Mouse (Mus musculus) liver, embryonic 13.5 days (tissue): Measurements from ENCODE around the gene Kdm4c. TPM values are rescaled to one million over a fixed set of nuclear protein-coding genes. Genes with fewer than 3 reads are reported as not detected.

Experiments
- ATAC-seq: fragments of 200-750 bp; cut with Nextera tagmentation; 2 replicates; pipeline ENCODE4 v1.8.0; 2017; ENCODE audit warnings: low read depth, mild to moderate bottlenecking, moderate number of reproducible peaks, moderate library complexity
- DNase-seq: peaks from one replicate; pipeline ENCODE4 v3.0.0; 2022
- H3K27ac ChIP-seq: fragments of 300-500 bp; sonication (generic); 2 replicates; pipeline ENCODE4 v1.5.1; 2015; ENCODE audit warnings: moderate library complexity, mild to moderate bottlenecking, inconsistent platforms
- H3K27me3 ChIP-seq: fragments of 300-500 bp; sonication (generic); 2 replicates; pipeline ENCODE4 v1.6.1; 2015; ENCODE audit warnings: mild to moderate bottlenecking, inconsistent platforms
- H3K36me3 ChIP-seq: fragments of 300-500 bp; sonication (generic); 2 replicates; pipeline ENCODE4 v1.6.1; 2015; ENCODE audit warnings: mild to moderate bottlenecking, inconsistent platforms
- H3K4me1 ChIP-seq: fragments of 300-500 bp; sonication (generic); replicated peaks from 2 replicates; pipeline ENCODE4 v1.6.1; 2015; ENCODE audit warnings: inconsistent platforms
- H3K4me2 ChIP-seq: fragments of 300-500 bp; sonication (generic); 2 replicates; pipeline ENCODE4 v1.6.1; 2015; ENCODE audit warnings: inconsistent platforms, mild to moderate bottlenecking, moderate library complexity
- H3K4me3 ChIP-seq: fragments of 300-500 bp; sonication (generic); replicated peaks from 2 replicates; pipeline ENCODE4 v1.5.1; 2015; ENCODE audit warnings: mild to moderate bottlenecking, inconsistent platforms
- H3K9ac ChIP-seq: fragments of 300-500 bp; sonication (generic); 2 replicates; pipeline ENCODE4 v1.6.1; 2015; ENCODE audit warnings: mild to moderate bottlenecking, inconsistent platforms
- H3K9me3 ChIP-seq: fragments of 300-500 bp; sonication (generic); replicated peaks from 2 replicates; pipeline ENCODE4 v1.6.1; 2016; ENCODE audit warnings: inconsistent platforms
- WGBS: fragments of 180-500 bp; shearing (Covaris S2); methylation state at CpG from one replicate; pipeline ENCODE4 v1.1.7; 2015; ENCODE audit not compliant: insufficient replicate concordance; 5-methylcytosine and 5-hydroxymethylcytosine counted together
- polyA plus RNA-seq: library from polyadenylated mRNA; unstranded; fragments of >200 nt; fragmentation: Nextera tagmentation; extraction: Ambion mirVana; gene quantifications from 2 replicates; pipeline ENCODE4 v1.2.1, GENCODE M21; 2015

The Kdm4c gene
- polyA plus RNA-seq, 1 experiment from 2014 or later: 4.3 TPM

DNA sequence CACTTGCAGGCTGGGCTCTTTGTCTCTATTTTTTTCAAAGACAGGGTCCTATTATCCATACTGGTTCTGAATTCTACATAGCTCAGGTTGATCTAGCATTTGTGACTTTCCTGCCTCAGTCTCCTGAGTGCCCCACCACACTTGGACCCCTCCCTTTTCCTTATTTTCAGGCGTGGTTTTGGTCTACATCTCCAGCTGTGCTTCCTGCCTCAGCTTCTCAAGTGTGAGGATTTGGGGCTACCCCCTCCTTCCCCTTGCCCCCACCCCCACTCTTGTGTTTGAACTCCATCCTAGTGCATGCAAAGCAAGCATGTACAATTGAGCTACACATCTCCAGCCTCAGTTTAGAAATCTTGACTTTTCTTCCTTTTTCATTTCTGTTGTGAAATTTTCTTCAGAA lies 16.2 kb downstream of the Kdm4c start:
- no peak for DNase-seq
- H3K9ac ChIP-seq: no peak overlapping the region
- H3K27me3 ChIP-seq: no peaks in the 10 kb centered on the region
- H3K4me2 ChIP-seq: no peak overlapping the region
- 40% methylated on average over 1 of the region's 1 CpGs for WGBS
- ATAC-seq: no peak
- no peak overlapping the region for H3K4me3 ChIP-seq
- H3K9me3 ChIP-seq: no peaks in the 10 kb centered on the region
- no peaks in the 10 kb centered on the region for H3K36me3 ChIP-seq
- no peak overlapping the region for H3K27ac ChIP-seq
- peaks cover 36% of the 10 kb centered on the region for H3K4me1 ChIP-seq

DNA sequence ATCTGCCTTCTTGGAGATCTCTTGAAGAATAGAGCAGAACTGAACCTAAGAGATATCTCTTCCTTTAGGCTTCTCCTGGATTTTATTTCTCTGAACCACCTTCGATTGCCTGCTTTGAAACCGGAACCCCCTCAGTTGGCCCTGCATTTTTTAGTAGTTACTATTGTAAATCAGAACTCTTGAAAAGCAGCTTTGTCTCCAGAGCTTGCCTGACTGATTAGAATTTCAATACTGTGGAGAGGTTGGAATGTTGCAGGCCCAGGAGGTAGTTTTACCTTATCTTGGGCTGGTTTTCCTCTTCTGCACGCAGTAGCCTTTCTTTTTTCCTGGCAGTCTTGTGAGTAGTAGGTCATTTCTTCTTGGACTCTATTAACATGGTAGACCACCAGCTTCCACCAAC lies 17.0 kb downstream of the Kdm4c start:
- Histone ChIP-seq H3K36me3 (peaks cover 6% of the 10 kb centered on the region; the same call in 1 of the 2 replicates), H3K4me2 (no peak overlapping the region), H3K27ac (no peak overlapping the region), H3K9ac (no peak overlapping the region), H3K27me3 (no peaks in the 10 kb centered on the region), H3K4me3 (no peak overlapping the region), H3K4me1 (peaks cover 33% of the 10 kb centered on the region), H3K9me3 (no peaks in the 10 kb centered on the region)
- DNase-seq: no peak
- WGBS: 50% methylated on average over 3 of the region's 3 CpGs
- no peak for ATAC-seq

DNA sequence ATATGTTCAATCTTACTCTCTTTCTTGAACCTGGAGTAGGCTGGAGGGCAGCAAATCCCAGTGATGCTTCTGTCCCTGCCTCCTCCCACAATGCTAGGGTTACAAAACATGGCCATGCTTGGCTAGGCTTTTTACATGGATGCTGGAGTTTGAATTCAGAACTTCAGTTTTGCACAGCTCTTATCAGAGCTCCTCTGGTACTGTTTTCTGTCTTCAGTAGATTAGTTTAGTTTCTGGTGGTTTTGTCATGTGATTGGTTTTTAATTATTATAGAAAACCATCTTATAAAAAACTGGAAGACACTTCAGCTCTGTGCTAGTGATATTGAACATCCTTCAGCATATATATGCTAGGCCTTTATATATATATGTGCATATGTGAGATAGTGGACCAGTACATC lies 19.6 kb downstream of the Kdm4c start:
- ATAC-seq: no peak
- Histone ChIP-seq H3K4me2 (no peak overlapping the region), H3K4me3 (no peak overlapping the region), H3K27ac (no peak overlapping the region), H3K4me1 (peaks cover 27% of the 10 kb centered on the region), H3K27me3 (no peaks in the 10 kb centered on the region), H3K9ac (0 out of 2 replicates have a peak overlapping the region, but pooled peaks have one; percentile 7), H3K36me3 (peaks cover 10% of the 10 kb centered on the region; the same call in 1 of the 2 replicates), H3K9me3 (no peaks in the 10 kb centered on the region)
- DNase-seq: no peak

DNA sequence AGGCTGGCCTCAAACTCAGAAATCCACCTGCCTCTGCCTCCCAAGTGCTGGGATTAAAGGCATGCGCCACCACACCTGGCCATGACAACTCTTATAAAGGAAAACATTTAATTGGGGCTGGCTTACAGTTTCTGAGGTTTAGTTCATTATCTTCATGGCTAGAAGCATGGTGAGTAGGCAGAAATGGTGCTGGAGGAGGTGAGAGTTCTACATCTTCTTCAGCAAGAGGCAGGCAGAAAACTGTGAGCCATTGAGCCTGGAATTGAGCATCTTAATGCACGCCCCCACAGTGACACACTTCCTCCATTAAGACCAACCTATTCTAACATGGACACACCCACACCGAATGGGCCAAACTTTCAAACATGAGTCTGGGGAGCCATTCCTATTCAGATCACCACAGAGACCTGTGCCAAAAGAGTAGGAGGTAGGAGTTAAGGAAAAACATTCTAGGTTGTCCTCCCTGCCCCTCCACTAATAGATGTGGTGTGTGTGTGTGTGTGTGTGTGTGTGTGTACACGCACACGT lies 22.2 kb downstream of the Kdm4c start:
- H3K4me1 ChIP-seq: peaks cover 10% of the 10 kb centered on the region
- no peak overlapping the region for H3K4me2 ChIP-seq
- ATAC-seq (no peak), DNase-seq (no peak)
- no peaks in the 10 kb centered on the region for H3K9me3 ChIP-seq
- no peak overlapping the region for H3K27ac ChIP-seq
- no peaks in the 10 kb centered on the region for H3K27me3 ChIP-seq
- WGBS: 86% methylated on average over 5 of the region's 5 CpGs
- H3K9ac ChIP-seq: no peak overlapping the region
- no peak overlapping the region for H3K4me3 ChIP-seq
- H3K36me3 ChIP-seq: peaks cover 10% of the 10 kb centered on the region; the same call in 1 of the 2 replicates

DNA sequence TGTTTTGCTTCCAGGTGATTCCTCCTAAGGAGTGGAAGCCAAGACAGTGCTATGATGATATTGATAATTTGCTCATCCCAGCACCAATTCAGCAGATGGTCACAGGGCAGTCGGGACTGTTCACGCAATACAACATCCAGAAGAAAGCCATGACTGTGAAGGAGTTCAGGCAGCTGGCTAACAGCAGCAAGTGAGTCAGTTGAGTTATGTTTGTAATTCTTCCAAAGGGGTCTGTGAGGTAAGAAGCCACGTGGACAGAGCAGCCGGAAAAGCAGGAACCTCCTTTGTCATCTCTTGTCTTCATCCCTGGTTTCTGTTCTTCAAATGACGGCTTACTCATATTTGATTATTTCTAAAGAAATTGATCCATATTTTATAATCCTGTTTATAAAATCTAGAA lies 28.9 kb downstream of the Kdm4c start:
- WGBS: 86% methylated on average over 5 of the region's 5 CpGs
- ATAC-seq: no peak

DNA sequence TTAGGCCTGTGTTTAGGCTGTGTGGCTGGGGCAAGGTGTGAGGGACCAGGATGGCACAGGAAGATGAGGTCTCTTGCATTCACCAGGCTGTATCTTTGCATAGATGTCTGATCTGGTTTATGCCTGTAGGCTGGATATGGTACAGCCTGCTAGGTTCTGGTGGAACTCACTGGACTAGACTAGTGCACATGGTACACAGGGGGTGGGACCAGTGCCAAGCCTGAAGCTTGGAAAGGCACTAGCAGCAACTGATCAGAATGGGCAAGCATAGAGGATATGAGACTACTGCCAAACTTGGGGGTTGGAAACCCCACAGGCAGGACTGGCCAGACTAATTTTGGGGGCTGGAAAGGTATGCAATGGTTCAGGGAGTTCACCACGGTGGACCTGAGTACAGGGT lies 35.2 kb downstream of the Kdm4c start:
- DNase-seq: no peak
- H3K4me1 ChIP-seq: peaks cover 7% of the 10 kb centered on the region
- no peaks in the 10 kb centered on the region for H3K9me3 ChIP-seq
- peaks cover 7% of the 10 kb centered on the region; the same call in 1 of the 2 replicates for H3K36me3 ChIP-seq
- no peak overlapping the region for H3K4me3 ChIP-seq
- H3K27ac ChIP-seq: no peak overlapping the region
- no peak overlapping the region for H3K4me2 ChIP-seq
- ATAC-seq: no peak
- H3K9ac ChIP-seq: no peak overlapping the region
- WGBS: 78% methylated on average over 1 of the region's 1 CpGs
- H3K27me3 ChIP-seq: no peaks in the 10 kb centered on the region

More for the DNA sequence above, 28.9 kb downstream of the Kdm4c start:
- H3K4me3 ChIP-seq: no peak overlapping the region
- peaks cover 7% of the 10 kb centered on the region; the same call in 1 of the 2 replicates for H3K36me3 ChIP-seq
- DNase-seq: no peak
- H3K27ac ChIP-seq: no peak overlapping the region
- H3K9ac ChIP-seq: no peak overlapping the region
- H3K27me3 ChIP-seq: no peaks in the 10 kb centered on the region
- no peaks in the 10 kb centered on the region for H3K4me1 ChIP-seq
- H3K4me2 ChIP-seq: no peak overlapping the region
- no peaks in the 10 kb centered on the region for H3K9me3 ChIP-seq

DNA sequence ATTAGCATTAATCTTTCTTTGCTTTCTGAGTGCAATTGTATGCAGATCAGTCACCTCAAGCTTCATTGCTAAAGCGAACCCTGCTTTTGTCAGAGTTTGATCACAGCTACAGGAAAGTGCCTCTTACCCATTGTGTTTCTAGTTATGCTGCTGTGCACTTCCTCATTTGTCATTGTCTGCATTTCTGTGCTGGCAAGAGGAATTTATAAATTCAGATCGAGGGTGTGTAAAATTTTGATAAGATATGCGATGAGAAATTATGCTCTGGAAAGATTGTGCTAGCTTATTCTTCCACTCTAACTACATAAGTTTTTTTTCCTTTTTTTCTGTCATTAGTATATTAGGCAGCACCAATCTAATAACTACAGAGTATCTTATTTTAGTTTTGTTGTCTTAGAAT lies 37.9 kb downstream of the Kdm4c start:
- Histone ChIP-seq H3K4me2 (no peak overlapping the region), H3K27me3 (no peaks in the 10 kb centered on the region), H3K9me3 (no peaks in the 10 kb centered on the region), H3K27ac (no peak overlapping the region), H3K4me1 (peaks cover 7% of the 10 kb centered on the region), H3K4me3 (no peak overlapping the region), H3K9ac (no peak overlapping the region), H3K36me3 (peaks cover 4% of the 10 kb centered on the region; the same call in 1 of the 2 replicates)
- DNase-seq (no peak), ATAC-seq (no peak)
- 36% methylated on average over 3 of the region's 3 CpGs for WGBS

DNA sequence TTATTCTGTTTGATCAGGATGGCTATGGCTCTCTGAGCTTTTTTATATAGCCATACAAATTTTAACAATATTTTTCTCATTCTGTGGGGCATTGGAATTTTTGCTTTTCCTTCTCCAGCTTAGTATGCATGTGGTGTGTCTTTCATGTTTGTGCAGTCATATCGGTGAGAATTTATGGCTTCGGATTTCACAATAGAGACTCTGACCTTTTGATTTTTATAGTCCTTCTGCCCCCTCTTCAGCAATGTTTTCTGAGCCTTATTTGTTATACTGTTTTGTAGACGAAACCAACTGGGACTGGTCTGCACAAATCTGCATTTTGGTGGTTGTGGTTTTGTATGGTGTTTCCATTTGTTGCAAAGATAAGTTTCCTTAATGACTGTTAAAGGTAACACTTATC lies 45.6 kb downstream of the Kdm4c start:
- no peak overlapping the region for H3K4me3 ChIP-seq
- no peak overlapping the region for H3K27ac ChIP-seq
- H3K4me2 ChIP-seq: no peak overlapping the region
- whole genome bisulfite sequencing: 79% methylated on average over 3 of the region's 3 CpGs
- no peaks in the 10 kb centered on the region for H3K27me3 ChIP-seq
- H3K9ac ChIP-seq: no peak overlapping the region
- ATAC-seq (no peak), DNase-seq (no peak)
- H3K9me3 ChIP-seq: no peaks in the 10 kb centered on the region
- no peaks in the 10 kb centered on the region for H3K4me1 ChIP-seq
- H3K36me3 ChIP-seq: no peaks in the 10 kb centered on the region

DNA sequence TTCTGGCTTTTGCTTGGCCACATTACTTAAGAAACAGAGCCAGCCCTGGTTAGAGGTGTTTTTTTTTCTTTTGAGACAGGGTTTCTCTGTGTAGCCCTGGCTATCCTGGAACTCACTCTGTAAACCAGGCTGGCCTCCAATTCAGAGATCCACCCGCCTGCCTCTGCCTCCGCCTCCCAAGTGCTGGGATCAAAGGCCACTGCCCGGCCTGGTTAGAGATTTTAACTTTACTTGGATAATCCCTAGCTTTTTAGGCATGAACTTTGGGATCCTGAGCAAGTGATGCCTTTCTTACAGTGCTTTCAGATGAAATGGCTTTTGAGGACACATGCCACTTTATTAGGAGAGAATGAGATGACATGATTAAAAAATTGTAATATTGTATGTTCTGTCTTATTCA lies 52.4 kb downstream of the Kdm4c start:
- DNase-seq (no peak), ATAC-seq (no peak)
- Histone ChIP-seq H3K9me3 (no peaks in the 10 kb centered on the region), H3K36me3 (no peaks in the 10 kb centered on the region), H3K27me3 (no peaks in the 10 kb centered on the region), H3K27ac (no peak overlapping the region), H3K4me2 (no peak overlapping the region), H3K4me1 (peaks cover 3% of the 10 kb centered on the region; the same call in 1 of the 2 replicates), H3K9ac (no peak overlapping the region), H3K4me3 (no peak overlapping the region)
- 66% methylated on average over 3 of the region's 3 CpGs for WGBS

DNA sequence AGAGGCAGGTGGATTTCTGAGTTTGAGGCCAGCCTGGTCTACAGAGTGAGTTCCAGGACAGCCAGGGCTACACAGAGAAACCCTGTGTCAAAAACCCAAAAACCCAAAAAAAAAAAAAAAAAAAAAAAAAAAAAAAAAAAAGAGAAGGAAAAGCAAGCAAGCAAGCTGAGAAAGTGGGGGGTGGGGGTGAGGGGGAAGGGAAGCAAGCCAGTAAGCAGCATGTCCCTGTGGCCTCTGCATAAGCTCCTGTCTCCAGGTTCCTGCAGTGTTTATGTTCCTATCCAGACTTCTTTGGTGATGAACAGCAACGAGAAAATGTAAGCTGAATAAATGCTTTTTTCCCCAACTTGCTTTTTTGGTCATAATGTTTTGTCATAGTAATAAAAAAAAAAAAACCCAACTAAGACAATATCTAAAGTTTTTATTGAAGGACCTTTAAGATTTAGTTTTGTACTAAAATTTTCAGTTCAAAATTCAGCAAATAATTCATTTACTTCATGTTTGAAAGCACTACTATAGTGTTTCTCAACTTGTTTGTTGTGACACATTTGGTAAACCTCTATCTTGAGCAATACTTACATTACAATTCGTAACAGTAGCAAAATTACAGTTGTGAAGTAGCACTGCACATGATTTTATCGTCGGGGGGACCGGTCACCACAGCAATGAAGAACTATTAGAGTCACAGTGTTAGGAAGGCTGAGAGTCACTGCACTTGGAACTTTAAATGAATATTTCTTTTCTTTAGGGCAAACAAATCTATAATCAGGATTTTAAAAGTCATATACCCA lies 63.2 kb downstream of the Kdm4c start:
- H3K36me3 ChIP-seq: no peaks in the 10 kb centered on the region
- H3K4me1 ChIP-seq: peaks cover 14% of the 10 kb centered on the region
- H3K9ac ChIP-seq: no peak overlapping the region
- no peak overlapping the region for H3K4me3 ChIP-seq
- ATAC-seq: no peak
- H3K9me3 ChIP-seq: no peaks in the 10 kb centered on the region
- no peak overlapping the region for H3K4me2 ChIP-seq
- no peak for DNase-seq
- H3K27me3 ChIP-seq: no peaks in the 10 kb centered on the region
- WGBS: 84% methylated on average over 5 of the region's 5 CpGs
- no peak overlapping the region for H3K27ac ChIP-seq

DNA sequence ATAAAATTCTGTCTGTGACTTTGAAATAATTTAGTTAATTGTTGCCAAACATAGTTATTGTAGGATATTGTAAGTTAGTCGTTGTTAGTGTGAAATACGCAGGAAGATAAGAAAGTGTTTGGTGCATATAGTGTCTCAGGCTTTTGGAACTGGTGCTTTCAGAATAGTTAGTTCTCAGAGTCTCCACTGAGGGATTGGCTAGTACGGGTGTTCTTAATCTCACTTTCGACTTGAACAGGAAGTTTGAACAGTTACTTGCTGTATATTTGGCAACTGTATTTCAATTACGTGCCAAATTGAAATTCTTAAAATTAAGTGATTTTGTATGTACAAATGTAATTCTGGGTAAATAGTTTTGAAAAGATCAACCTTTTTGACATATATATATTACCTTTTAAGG lies 68.8 kb downstream of the Kdm4c start:
- no peak for ATAC-seq
- 85% methylated on average over 5 of the region's 5 CpGs for WGBS
- no peaks in the 10 kb centered on the region for H3K27me3 ChIP-seq

DNA sequence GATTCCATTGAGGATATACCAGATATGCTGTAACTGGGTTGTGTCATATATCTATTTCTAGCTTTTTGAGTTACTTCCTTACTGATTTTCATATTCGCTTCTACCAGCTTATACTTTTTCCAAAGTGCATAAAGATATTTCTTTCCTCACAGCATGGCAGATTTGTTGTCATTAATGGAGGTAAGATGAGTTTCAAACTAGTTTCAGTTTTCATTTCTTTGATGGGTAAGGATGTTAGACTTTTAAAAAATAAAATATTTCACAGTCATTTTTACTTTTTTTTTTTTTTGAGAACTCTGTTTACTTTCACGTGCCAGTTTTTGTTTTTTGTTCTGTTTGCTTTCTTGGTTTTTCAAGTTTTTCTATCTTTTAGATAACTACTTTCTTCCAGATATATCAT lies 70.6 kb downstream of the Kdm4c start:
- H3K27ac ChIP-seq: no peak overlapping the region
- no peak overlapping the region for H3K4me3 ChIP-seq
- 86% methylated on average over 2 of the region's 2 CpGs for WGBS
- DNase-seq (no peak), ATAC-seq (no peak)
- peaks cover 9% of the 10 kb centered on the region; the same call in 1 of the 2 replicates for H3K36me3 ChIP-seq
- no peaks in the 10 kb centered on the region for H3K27me3 ChIP-seq
- H3K9me3 ChIP-seq: no peaks in the 10 kb centered on the region
- no peak overlapping the region for H3K9ac ChIP-seq
- H3K4me1 ChIP-seq: no peaks in the 10 kb centered on the region
- no peak overlapping the region for H3K4me2 ChIP-seq

More for the DNA sequence above, 68.8 kb downstream of the Kdm4c start:
- no peak for DNase-seq
- Histone ChIP-seq H3K4me2 (no peak overlapping the region), H3K4me3 (no peak overlapping the region), H3K27ac (no peak overlapping the region), H3K9ac (no peak overlapping the region), H3K36me3 (peaks cover 9% of the 10 kb centered on the region; the same call in 1 of the 2 replicates), H3K9me3 (no peaks in the 10 kb centered on the region), H3K4me1 (no peaks in the 10 kb centered on the region)
